Mouse (Mus musculus): ENCODE measurements at regions not wholly inside any gene's neighbourhood (a gene's known extent, or its start where the extent isn't known, plus 50 kb on each side); places are given as distances from the start of the nearest gene placed in this dataset.

- no peak for DNase-seq (ENCODE audit: extremely low read depth, insufficient read length, low spot score)
These were observed 99.8 kb upstream of the Irx3 start for GRCm38 (mm10) chr8:91901525-91902281.

DNA sequence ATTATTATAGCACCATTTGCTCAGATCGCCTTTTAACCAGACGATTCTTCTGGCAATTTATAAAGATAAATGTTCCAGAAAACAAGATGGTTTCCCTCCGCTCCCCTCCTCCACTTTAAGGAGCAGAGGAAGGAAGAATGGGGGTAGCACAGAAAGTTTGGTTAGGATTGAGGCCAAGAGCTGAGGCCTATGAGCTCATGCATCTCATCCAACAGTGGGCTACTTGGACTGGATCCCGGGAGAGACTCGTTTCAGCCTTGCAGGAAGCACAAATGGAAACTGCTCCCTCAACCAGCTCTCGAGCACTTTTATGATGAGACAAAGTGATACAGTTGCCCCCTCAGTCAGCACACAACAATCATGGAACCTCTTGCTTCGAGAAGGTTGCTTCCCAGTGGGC, 97.9 kb upstream of the Irx3 start:
- DNase-seq (ENCODE audit: extremely low read depth, insufficient read length, low spot score) = no peak

DNA sequence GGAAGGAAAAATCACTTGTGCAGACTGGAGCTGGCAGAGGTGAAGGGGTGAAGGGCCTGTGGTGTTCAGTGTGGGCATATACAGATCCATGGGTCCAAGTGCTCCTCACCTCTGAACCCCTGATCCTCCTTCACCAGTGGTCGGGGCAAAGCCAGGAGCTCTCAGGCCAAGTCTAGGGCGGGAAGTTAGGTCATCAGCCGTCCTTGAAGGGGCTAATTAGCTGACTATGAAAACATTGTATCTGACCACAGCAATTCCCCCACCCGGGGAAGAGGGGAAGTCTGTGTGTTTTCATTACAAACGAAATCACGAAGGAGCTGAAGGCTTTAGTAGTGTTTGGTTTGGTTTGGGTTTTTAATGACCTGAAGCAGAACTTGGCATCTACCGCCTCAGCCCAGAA, 95.5 kb upstream of the Irx3 start:
- no peak for DNase-seq (ENCODE audit: extremely low read depth, insufficient read length, low spot score)

DNA sequence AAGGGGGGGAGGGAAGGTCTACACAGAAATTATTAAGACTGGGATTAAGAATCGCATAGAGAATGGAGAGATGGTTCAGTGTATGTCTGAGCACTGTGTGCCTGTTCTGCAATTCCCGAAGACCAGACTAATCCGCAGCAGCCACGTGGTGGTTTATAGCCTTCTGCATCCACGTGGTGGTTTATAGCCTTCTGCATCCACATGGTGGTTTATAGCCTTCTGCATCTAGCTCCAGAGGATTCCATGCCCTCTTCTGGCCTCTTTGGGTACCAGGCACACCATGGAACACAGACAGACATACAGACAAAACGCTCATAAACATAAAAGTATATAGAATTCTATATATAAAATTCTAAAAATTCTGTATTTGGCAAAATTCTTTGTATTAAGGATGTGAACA, 94.1 kb upstream of the Irx3 start:
- no peak for DNase-seq (ENCODE audit: extremely low read depth, insufficient read length, low spot score)

- no peak for DNase-seq (ENCODE audit: extremely low read depth, insufficient read length, low spot score)
These were observed 83.0 kb upstream of the Irx3 start for GRCm38 (mm10) chr8:91884862-91885261.

DNA sequence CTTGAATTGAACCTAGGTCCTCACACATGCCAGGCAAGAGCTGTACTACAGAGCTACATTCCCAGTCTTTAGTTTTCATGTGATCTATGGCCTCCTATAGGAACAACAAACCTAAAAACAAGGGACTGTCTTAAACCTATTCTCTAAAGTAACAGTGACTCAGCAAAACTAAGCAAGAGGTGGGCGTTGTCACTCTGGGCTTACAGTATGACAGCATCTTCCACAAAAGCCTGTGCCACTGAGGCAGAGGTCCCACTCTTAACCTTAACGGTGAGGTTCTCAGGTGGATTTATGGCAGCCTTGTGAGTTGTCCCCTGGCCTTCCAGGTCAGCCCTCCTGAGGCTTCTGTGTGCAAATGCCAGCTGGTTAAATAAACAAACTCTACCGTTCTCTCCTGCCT, 82.5 kb upstream of the Irx3 start:
- DNase-seq (ENCODE audit: extremely low read depth, insufficient read length, low spot score) = no peak

- no peak for DNase-seq (ENCODE audit: extremely low read depth, insufficient read length, low spot score)
These were observed 81.1 kb upstream of the Irx3 start for GRCm38 (mm10) chr8:91883012-91883411.

GRCm38 (mm10) chr8:91878886-91879285, 77.0 kb upstream of the Irx3 start:
- no peak for DNase-seq (ENCODE audit: extremely low read depth, insufficient read length, low spot score)

DNA sequence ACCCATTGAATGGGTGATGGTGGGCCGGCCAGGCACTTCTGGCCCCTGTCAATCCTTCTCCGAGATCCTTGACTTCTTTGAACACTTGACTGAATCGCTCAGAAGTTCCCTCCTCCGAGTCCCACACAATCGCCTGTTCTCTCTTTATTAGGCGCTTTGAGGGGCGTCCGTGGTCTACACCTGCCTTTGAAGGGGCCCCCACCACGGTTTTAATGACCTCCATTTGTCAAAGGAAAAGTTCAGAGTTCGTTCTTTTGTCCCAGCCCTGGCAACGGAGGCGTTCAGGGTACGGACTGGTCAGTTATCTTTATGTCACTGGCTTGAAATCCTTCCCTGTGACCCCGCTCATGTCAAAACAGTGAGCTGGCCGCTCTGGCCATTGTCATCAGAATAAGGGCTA, 74.3 kb upstream of the Irx3 start:
- DNase-seq (ENCODE audit: extremely low read depth, insufficient read length, low spot score) = no peak

DNA sequence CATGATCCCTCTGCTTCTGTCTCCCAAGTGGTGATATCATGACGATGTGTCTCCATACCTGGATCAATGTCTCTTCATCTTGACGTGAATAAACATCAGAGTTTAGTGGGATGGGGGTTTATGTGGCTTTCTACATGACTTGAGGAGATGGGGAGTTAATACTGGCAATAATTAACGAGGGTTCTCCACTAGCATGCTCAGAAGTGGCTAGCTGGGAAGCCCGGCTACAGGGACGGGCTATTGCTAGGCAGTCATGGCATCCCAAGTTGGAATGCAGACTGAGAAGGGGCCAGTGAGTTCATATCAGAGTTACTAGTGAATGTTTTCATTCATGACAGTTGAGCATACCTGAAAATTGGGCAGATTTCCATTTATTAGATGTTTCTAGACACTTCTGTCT, 71.4 kb upstream of the Irx3 start:
- no peak for DNase-seq (ENCODE audit: extremely low read depth, insufficient read length, low spot score)

- no peak for DNase-seq (ENCODE audit: extremely low read depth, insufficient read length, low spot score)
These were observed 70.6 kb upstream of the Irx3 start for GRCm38 (mm10) chr8:91872278-91873115.

DNA sequence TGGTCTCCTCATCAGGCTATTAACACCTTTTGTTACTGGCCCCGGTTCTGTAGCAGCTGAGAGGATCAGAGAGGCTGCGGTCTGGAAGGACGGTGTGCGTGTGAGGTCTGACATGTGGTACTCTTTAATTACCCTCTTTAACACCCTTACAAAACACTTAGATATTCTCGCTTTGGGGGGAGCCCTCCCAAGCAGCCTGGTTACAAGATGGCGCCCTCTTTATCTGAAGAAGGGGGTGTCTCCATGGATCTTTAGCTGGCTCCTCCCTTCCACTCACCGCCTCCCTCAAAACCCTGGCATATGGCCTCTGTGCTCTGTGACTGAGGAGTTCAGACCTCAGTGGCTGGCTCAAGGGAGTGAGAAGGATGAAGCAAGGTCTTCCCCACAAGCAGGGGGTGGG, 65.2 kb upstream of the Irx3 start:
- DNase-seq (ENCODE audit: extremely low read depth, insufficient read length, low spot score) = no peak

DNA sequence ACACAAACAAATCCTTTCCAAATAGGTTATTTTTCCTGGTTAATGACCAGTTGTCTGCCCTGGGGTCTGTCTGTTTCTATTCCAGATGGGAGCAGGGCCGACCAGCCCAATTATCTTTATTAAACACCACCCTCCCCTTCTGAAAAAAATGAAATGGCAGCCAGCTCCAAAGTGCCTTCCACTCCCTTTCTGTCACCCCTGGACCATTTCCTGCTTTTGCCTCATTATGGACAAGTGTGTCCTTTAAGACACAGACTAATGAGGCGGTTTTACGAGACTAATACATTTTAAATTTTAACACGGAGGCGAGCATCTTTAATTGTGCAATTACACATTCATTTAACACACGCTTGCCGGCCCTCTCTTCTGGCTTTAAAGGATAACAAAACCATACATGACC, 64.2 kb upstream of the Irx3 start:
- no peak for DNase-seq (ENCODE audit: extremely low read depth, insufficient read length, low spot score)

GRCm38 (mm10) chr8:91865361-91865760, 63.5 kb upstream of the Irx3 start:
- no peak for DNase-seq (ENCODE audit: extremely low read depth, insufficient read length, low spot score)

DNA sequence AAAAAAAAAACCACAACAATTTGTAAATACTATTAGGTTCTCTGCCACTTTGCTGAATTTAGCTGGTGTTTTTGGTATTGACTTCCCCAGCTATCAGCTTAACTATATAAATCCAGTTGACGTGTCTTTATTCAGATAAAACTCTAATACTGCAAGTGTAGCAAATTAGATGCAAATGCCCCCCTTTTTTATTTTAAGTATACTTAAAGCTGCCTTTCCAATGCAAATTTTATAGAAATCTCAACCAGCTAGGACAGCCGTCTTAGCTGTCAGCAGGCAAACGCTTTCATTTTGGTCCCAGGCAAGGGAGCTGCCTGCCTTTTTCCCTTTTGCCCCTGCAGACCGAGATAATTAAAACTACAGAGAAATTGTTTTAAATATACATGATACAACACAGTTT, 61.6 kb upstream of the Irx3 start:
- no peak for DNase-seq (ENCODE audit: extremely low read depth, insufficient read length, low spot score)

DNA sequence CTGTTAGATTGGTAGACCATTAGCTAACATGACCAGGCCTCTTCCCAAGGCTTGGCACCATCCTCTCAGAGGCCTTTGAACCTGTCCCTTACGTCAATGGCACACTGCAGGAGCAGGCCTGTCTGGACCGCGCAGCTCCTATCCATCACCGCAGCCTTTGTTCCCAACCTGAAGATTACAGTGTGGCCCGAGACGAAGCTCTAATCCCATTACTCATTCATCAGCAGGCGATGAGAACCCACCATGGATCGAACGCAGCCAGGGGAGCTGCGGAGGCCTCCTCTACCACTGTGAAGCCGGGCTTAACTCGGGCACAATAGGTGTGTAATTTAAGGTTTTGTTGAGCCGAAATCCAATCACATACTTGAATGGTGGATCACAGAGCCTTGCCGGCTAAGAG, 54.0 kb upstream of the Irx3 start:
- no peak for DNase-seq (ENCODE audit: extremely low read depth, insufficient read length, low spot score)

- no peak for DNase-seq (ENCODE audit: extremely low read depth, insufficient read length, low spot score)
These were observed 52.5 kb upstream of the Irx3 start for GRCm38 (mm10) chr8:91854369-91854768.

DNA sequence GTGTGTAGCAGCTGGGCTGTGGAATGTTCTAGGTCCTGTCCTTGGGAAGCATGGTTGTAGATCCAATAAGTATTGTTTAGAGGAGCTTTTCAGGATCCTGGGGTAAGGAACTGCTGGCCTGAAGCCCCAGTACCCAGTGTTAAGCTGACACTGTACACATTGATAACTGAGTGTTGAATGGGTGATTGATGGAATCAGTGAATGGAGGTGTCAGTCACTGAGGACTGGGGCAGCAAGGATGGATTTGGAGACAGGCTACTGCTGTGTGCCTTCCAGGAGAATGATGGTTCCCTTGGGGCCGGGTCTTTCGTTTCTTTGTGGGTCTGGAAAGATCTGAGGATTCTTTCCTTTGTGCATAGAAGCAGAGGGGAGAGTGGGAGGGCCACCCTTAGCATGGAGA, 51.9 kb upstream of the Irx3 start:
- DNase-seq (ENCODE audit: extremely low read depth, insufficient read length, low spot score) = no peak

DNA sequence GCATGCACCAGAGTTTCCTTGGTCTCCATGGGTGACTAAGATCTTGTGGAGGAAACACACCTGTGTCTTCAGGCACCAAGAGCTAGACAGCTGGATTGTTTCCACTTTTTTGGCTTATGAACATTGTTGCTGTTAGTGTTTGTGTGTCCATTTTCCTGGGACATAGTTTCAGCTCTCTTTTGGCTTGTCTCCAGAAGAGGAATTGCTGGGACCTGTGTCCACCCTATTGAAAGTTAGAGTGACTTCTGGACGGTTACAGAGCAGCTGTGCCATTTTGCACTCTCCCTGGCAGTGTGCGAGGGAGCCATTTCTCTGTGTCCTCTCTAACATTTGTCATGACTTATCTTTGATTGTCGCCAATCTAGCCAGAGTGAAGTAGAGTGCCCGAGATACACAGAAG, 51.5 kb upstream of the Irx3 start:
- DNase-seq (ENCODE audit: extremely low read depth, insufficient read length, low spot score) = no peak
